Mouse (Mus musculus) liver, embryonic 11.5 days (tissue): ENCODE data around the gene Kat6b. TPM values are rescaled to one million over a fixed set of nuclear protein-coding genes. Genes with fewer than 3 reads are reported as not detected.
A peak's percentile ranks its signal among the peaks of the same experiment; 100 is the strongest.
"Not testable (repeated sequence)": the region's sequence is repeated elsewhere in the genome, so short reads cannot be mapped to it uniquely, and the experiment has no call there.

Source experiments
- ATAC-seq: fragments of 200-750 bp; cut with Nextera tagmentation; replicated peaks from 2 replicates; pipeline ENCODE4 v1.8.0; 2017; ENCODE audit warnings: moderate number of reproducible peaks, mild to moderate bottlenecking, moderate TSS enrichment, moderate library complexity; ENCODE audit not compliant: low FRiP score
- DNase-seq: peaks from one replicate; pipeline ENCODE4 v3.0.0-alpha.2; 2017; ENCODE audit warnings: low spot score
- H3K27ac ChIP-seq: fragments of 300-500 bp; sonication (generic); 2 replicates; pipeline ENCODE4 v1.5.1; 2014; ENCODE audit warnings: mild to moderate bottlenecking, low read depth, low read length, control low read depth
- H3K27me3 ChIP-seq: fragments of 300-500 bp; sonication (generic); replicated peaks from 2 replicates; pipeline ENCODE4 v1.6.1; 2014; ENCODE audit warnings: low read length, mixed read lengths; ENCODE audit not compliant: control insufficient read depth, insufficient read depth
- H3K36me3 ChIP-seq: fragments of 300-500 bp; sonication (generic); 2 replicates; pipeline ENCODE4 v1.6.1; 2014; ENCODE audit warnings: mild to moderate bottlenecking, low read length, moderate library complexity, mixed read lengths; ENCODE audit not compliant: control insufficient read depth, insufficient read depth
- H3K4me1 ChIP-seq: fragments of 300-500 bp; sonication (generic); replicated peaks from 2 replicates; pipeline ENCODE4 v1.6.1; 2014; ENCODE audit warnings: low read length, mixed read lengths; ENCODE audit not compliant: control insufficient read depth, insufficient read depth
- H3K4me2 ChIP-seq: fragments of 300-500 bp; sonication (generic); 2 replicates; pipeline ENCODE4 v1.6.1; 2014; ENCODE audit warnings: mild to moderate bottlenecking, control low read depth, moderate library complexity
- H3K4me3 ChIP-seq: fragments of 300-500 bp; sonication (generic); 2 replicates; pipeline ENCODE4 v1.5.1; 2014; ENCODE audit warnings: low read depth, low read length, control low read depth
- H3K9ac ChIP-seq: fragments of 300-500 bp; sonication (generic); 2 replicates; pipeline ENCODE4 v1.6.1; 2014; ENCODE audit warnings: low read depth, low read length, control low read depth
- H3K9me3 ChIP-seq: fragments of 300-500 bp; sonication (generic); 2 replicates; pipeline ENCODE4 v1.6.1; 2016; ENCODE audit warnings: low read length, inconsistent platforms, mixed read lengths; ENCODE audit not compliant: control insufficient read depth
- WGBS: fragments of 180-500 bp; shearing (Covaris S2); extraction: QIAGEN DNeasy Blood & Tissue Kit; methylation state at CpG from one replicate; pipeline ENCODE4 v1.1.7; 2014; 5-methylcytosine and 5-hydroxymethylcytosine counted together
- polyA plus RNA-seq: library from polyadenylated mRNA; unstranded; fragments of >200 nt; fragmentation: Nextera tagmentation; extraction: Ambion mirVana; gene quantifications from 2 replicates; pipeline ENCODE4 v1.2.1, GENCODE M21; 2014

Kat6b gene
- polyA plus RNA-seq, 1 experiment from 2014 or later: 6.7 TPM

GRCm38 (mm10) chr14:21507046-21507445 is 25.8 kb downstream of the Kat6b start:
- Histone ChIP-seq H3K4me1 (peaks cover 15% of the 10 kb centered on the region), H3K4me3 (no peak overlapping the region), H3K9ac (no peak overlapping the region), H3K36me3 (no peaks in the 10 kb centered on the region), H3K27ac (no peak overlapping the region), H3K9me3 (no peaks in the 10 kb centered on the region), H3K27me3 (no peaks in the 10 kb centered on the region), H3K4me2 (no peak overlapping the region)
- DNase-seq: no peak
- ATAC-seq: no peak
- WGBS: 82% methylated on average over 5 of the region's 5 CpGs

GRCm38 (mm10) chr14:21509111-21509905 is 28.1 kb downstream of the Kat6b start:
- Histone ChIP-seq H3K4me1 (peaks cover 12% of the 10 kb centered on the region), H3K9me3 (no peaks in the 10 kb centered on the region), H3K36me3 (no peaks in the 10 kb centered on the region), H3K27me3 (no peaks in the 10 kb centered on the region), H3K4me3 (no peak overlapping the region), H3K9ac (no peak overlapping the region), H3K4me2 (no peak overlapping the region), H3K27ac (no peak overlapping the region)
- ATAC-seq (no peak), DNase-seq (no peak)
- WGBS: 73% methylated on average over 3 of the region's 3 CpGs

- H3K4me3 ChIP-seq: no peak overlapping the region
- H3K27ac ChIP-seq: no peak overlapping the region
- no peak overlapping the region for H3K9ac ChIP-seq
- H3K27me3 ChIP-seq: no peaks in the 10 kb centered on the region
- H3K36me3 ChIP-seq: no peaks in the 10 kb centered on the region
- no peak overlapping the region for H3K4me2 ChIP-seq
- peaks cover 10% of the 10 kb centered on the region; the same call in 1 of the 2 replicates for H3K4me1 ChIP-seq
- WGBS: 87% methylated on average over 6 of the region's 6 CpGs
- DNase-seq (no peak), ATAC-seq (no peak)
- no peaks in the 10 kb centered on the region for H3K9me3 ChIP-seq
Observed at GRCm38 (mm10) chr14:21511438-21511837, 30.2 kb downstream of the Kat6b start.

GRCm38 (mm10) chr14:21515505-21515904 is 34.3 kb downstream of the Kat6b start:
- peaks cover 18% of the 10 kb centered on the region for H3K4me1 ChIP-seq
- ATAC-seq: no peak

GRCm38 (mm10) chr14:21519307-21519706 is 38.1 kb downstream of the Kat6b start:
- ATAC-seq: peak; percentile 75; the same call in 1 of the 2 replicates
- Histone ChIP-seq H3K4me1 (peaks cover 35% of the 10 kb centered on the region), H3K4me2 (peak overlapping the region; percentile 3), H3K36me3 (peaks cover 9% of the 10 kb centered on the region; the same call in 1 of the 2 replicates), H3K9me3 (no peaks in the 10 kb centered on the region), H3K27me3 (no peaks in the 10 kb centered on the region), H3K9ac (no peak overlapping the region), H3K4me3 (no peak overlapping the region), H3K27ac (no peak overlapping the region)
- 64% methylated on average over 3 of the region's 3 CpGs for WGBS
- DNase-seq: no peak

More at GRCm38 (mm10) chr14:21515505-21515904, 34.3 kb downstream of the Kat6b start:
- DNase-seq: no peak
- no peak overlapping the region for H3K27ac ChIP-seq
- H3K27me3 ChIP-seq: no peaks in the 10 kb centered on the region
- 92% methylated on average over 5 of the region's 5 CpGs for WGBS
- H3K4me3 ChIP-seq: no peak overlapping the region
- H3K9ac ChIP-seq: no peak overlapping the region
- no peaks in the 10 kb centered on the region for H3K9me3 ChIP-seq
- H3K36me3 ChIP-seq: peaks cover 9% of the 10 kb centered on the region; the same call in 1 of the 2 replicates
- no peak overlapping the region for H3K4me2 ChIP-seq

- ATAC-seq (no peak), DNase-seq (no peak)
- Histone ChIP-seq H3K4me3 (no peak overlapping the region), H3K27me3 (no peaks in the 10 kb centered on the region), H3K36me3 (peaks cover 9% of the 10 kb centered on the region; the same call in 1 of the 2 replicates), H3K27ac (no peak overlapping the region), H3K9ac (no peak overlapping the region), H3K9me3 (no peaks in the 10 kb centered on the region), H3K4me2 (no peak overlapping the region), H3K4me1 (peaks cover 32% of the 10 kb centered on the region)
- 89% methylated on average over 7 of the region's 7 CpGs for WGBS
Observed at GRCm38 (mm10) chr14:21520496-21520895, 39.3 kb downstream of the Kat6b start.

- 88% methylated on average over 4 of the region's 4 CpGs for WGBS
- H3K27ac ChIP-seq, H3K4me3 ChIP-seq, H3K27me3 ChIP-seq, H3K36me3 ChIP-seq, DNase-seq, ATAC-seq, H3K9ac ChIP-seq, H3K4me2 ChIP-seq, H3K9me3 ChIP-seq: not testable (repeated sequence)
- H3K4me1 ChIP-seq: peaks cover 32% of the 10 kb centered on the region
Observed at GRCm38 (mm10) chr14:21521496-21521895, 40.3 kb downstream of the Kat6b start.

- no peaks in the 10 kb centered on the region for H3K9me3 ChIP-seq
- no peak for DNase-seq
- peaks cover 32% of the 10 kb centered on the region for H3K4me1 ChIP-seq
- ATAC-seq: no peak
- no peaks in the 10 kb centered on the region for H3K27me3 ChIP-seq
- H3K27ac ChIP-seq: no peak overlapping the region
- 82% methylated on average over 16 of the region's 16 CpGs for WGBS
- no peak overlapping the region for H3K4me3 ChIP-seq
- no peak overlapping the region for H3K9ac ChIP-seq
- H3K36me3 ChIP-seq: no peaks in the 10 kb centered on the region
- no peak overlapping the region for H3K4me2 ChIP-seq
Observed at GRCm38 (mm10) chr14:21522312-21522978, 41.2 kb downstream of the Kat6b start.
